Mouse (Mus musculus): Measurements from ENCODE around the gene Myoz1. TPM values are rescaled to one million over a fixed set of nuclear protein-coding genes. Genes with fewer than 3 reads are reported as not detected.
"Not testable (repeated sequence)": the region's sequence is repeated elsewhere in the genome, so short reads cannot be mapped to it uniquely, and the experiment has no call there.

Gene Myoz1
- polyA plus RNA-seq, 1 experiment = not detected

DNA sequence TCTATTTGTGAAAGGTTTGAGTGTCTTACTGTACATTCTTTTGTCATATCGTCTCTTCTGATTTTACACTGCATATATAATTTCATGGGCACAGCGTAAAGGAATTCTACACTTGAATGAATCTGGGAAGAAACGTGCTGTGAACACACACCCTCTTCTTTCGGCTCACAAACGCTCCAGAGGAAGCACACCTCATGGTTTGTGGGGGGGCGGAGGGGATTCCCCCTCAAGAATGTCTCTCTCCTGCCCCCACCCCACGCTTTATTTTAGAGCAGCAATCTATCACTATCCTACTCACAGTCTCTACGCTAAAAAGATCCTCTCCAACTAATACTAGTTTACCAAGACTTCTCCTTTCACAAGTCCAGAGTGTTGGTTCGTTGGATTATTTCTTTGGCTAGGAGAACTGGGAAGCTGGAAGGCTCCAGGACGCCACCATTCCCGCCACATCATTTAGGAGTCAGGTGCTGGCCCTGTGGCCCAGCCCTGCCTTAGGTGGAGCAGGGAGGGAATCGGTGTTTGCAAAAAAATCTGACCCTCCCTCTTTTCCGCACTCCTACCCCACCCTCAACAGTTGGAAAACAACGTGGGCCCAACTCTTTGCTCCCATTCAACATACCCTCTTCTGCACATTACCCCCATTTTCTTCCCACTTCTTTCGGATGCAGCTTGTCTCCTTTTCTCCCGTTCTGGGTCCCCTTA is 16.3 kb downstream of the Myoz1 start:
- H3K4me3 ChIP-seq (ENCODE audit: low read depth, low read length) = peak overlapping the region; percentile 94
- H3K27ac ChIP-seq (ENCODE audit: insufficient read depth, low read length) = peak overlapping the region; percentile 67
- H3K9me3 ChIP-seq (replicated peaks; ENCODE audit: control insufficient read depth, insufficient read depth, low read length, poor library complexity, severe bottlenecking) = no peaks in the 10 kb centered on the region
- H3K36me3 ChIP-seq (ENCODE audit: control insufficient read depth, insufficient read depth, low read length, poor library complexity, severe bottlenecking) = no peaks in the 10 kb centered on the region
- H3K9ac ChIP-seq (ENCODE audit: low read depth, poor library complexity, severe bottlenecking) = peak overlapping the region; percentile 97
- peak; percentile 36; the same call in 1 of the 2 replicates for TF ChIP-seq EP300 (IDR thresholded peaks at IDR 0.05; ENCODE audit: insufficient read depth, low read depth, low read length)
- no peak for TF ChIP-seq CTCF (IDR thresholded peaks at IDR 0.05; ENCODE audit: low read depth, low read length)
- H3K4me1 ChIP-seq (ENCODE audit: control insufficient read depth, insufficient read depth, low read length) = no peaks in the 10 kb centered on the region
- no peaks in the 10 kb centered on the region for H3K27me3 ChIP-seq (ENCODE audit: control insufficient read depth, insufficient read depth, low read length, poor library complexity, severe bottlenecking)

DNA sequence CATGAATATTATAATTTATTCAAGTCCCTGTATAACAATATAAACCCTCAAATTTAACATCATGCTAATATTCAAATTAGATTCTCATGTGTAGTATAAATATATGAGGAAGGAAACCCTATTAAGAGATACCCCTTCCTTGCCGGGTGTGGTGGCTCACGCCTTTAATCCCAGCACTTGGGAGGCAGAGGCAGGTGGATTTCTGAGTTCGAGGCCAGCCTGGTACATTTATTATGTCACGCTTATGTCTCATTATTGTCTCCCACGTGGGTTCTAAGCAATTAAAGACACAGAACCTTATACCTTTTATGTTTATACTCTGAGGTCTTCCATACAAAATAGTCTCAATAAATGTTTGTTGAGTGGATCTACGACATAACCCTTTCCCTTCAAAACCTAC is 17.6 kb downstream of the Myoz1 start:
- Histone ChIP-seq H3K4me1 (ENCODE audit: control insufficient read depth, insufficient read depth, low read length) (no peaks in the 10 kb centered on the region), H3K9me3 (replicated peaks; ENCODE audit: control insufficient read depth, insufficient read depth, low read length, poor library complexity, severe bottlenecking) (no peaks in the 10 kb centered on the region), H3K4me3 (ENCODE audit: low read depth, low read length) (no peak overlapping the region), H3K36me3 (ENCODE audit: control insufficient read depth, insufficient read depth, low read length, poor library complexity, severe bottlenecking) (no peaks in the 10 kb centered on the region), H3K9ac (ENCODE audit: low read depth, poor library complexity, severe bottlenecking) (no peak overlapping the region), H3K27me3 (ENCODE audit: control insufficient read depth, insufficient read depth, low read length, poor library complexity, severe bottlenecking) (no peaks in the 10 kb centered on the region), H3K27ac (ENCODE audit: insufficient read depth, low read length) (no peak overlapping the region)
- no peak for TF ChIP-seq EP300 (IDR thresholded peaks at IDR 0.05; ENCODE audit: insufficient read depth, low read depth, low read length)

DNA sequence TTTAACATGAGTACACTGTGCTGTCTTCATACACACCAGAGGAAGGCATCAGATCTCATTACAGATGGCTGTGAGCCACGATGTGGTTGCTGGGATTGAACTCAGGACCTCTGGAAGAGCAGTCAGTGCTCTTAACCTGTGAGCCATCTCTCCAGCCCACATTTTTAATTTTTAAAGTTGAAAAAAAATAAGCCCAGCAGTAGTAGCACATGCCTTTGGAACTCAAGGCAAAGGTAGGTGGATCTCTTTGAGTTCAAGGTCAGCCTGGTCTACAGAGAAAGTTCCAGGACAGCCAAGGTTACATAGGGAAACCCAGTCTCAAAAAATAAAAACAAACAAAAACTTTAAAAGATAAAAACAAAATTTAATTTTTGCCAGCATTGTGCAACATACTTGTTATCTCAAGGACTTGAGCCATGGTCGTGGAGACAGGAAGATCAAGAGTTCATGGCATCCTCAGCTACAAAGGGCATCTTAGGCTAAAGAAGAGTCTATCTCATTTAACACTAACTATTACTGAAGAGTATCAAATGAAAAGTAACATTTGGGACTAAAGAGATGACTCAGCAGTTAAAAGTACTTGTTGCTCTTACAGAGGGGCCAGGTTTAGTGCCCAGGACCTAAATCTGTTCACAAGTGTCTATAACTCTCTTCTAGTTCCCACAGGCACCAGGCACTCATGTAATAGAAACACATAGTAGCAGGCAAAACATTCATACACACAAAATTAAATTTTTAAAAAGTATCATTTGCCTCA is 18.3 kb downstream of the Myoz1 start:
- H3K9me3 ChIP-seq (replicated peaks; ENCODE audit: control insufficient read depth, insufficient read depth, low read length, poor library complexity, severe bottlenecking) = no peaks in the 10 kb centered on the region
- no peak overlapping the region for H3K9ac ChIP-seq (ENCODE audit: low read depth, poor library complexity, severe bottlenecking)
- H3K36me3 ChIP-seq (ENCODE audit: control insufficient read depth, insufficient read depth, low read length, poor library complexity, severe bottlenecking) = no peaks in the 10 kb centered on the region
- TF ChIP-seq POLR2A (IDR thresholded peaks at IDR 0.05; ENCODE audit: insufficient read depth, low read length) = no peak
- TF ChIP-seq CTCF (IDR thresholded peaks at IDR 0.05; ENCODE audit: low read depth, low read length) = no peak
- no peak for TF ChIP-seq EP300 (IDR thresholded peaks at IDR 0.05; ENCODE audit: insufficient read depth, low read depth, low read length)
- H3K4me1 ChIP-seq (ENCODE audit: control insufficient read depth, insufficient read depth, low read length) = no peaks in the 10 kb centered on the region
- no peaks in the 10 kb centered on the region for H3K27me3 ChIP-seq (ENCODE audit: control insufficient read depth, insufficient read depth, low read length, poor library complexity, severe bottlenecking)
- H3K4me3 ChIP-seq (ENCODE audit: low read depth, low read length) = no peak overlapping the region
- H3K27ac ChIP-seq (ENCODE audit: insufficient read depth, low read length) = no peak overlapping the region

DNA sequence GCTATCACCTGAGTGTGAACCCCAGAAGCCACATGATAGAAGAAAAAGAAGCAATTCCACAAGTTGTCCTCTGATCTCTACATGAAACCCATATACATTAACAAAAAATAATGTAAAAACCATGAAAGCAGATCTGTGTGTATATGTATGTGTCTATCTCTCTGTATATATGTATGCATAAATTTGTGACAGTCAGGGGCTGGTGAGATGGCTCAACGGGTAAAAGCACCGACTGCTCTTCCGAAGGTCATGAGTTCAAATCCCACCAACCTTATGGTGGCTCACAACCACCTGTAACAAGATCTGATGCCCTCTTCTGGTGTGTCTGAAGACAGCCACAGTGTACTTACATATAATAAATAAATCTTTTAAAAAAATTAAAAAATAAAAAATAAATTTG is 19.4 kb downstream of the Myoz1 start:
- not testable (repeated sequence) for H3K27ac ChIP-seq (ENCODE audit: insufficient read depth, low read length); H3K9me3 ChIP-seq (replicated peaks; ENCODE audit: control insufficient read depth, insufficient read depth, low read length, poor library complexity, severe bottlenecking); H3K9ac ChIP-seq (ENCODE audit: low read depth, poor library complexity, severe bottlenecking); H3K4me3 ChIP-seq (ENCODE audit: low read depth, low read length); H3K27me3 ChIP-seq (ENCODE audit: control insufficient read depth, insufficient read depth, low read length, poor library complexity, severe bottlenecking); H3K36me3 ChIP-seq (ENCODE audit: control insufficient read depth, insufficient read depth, low read length, poor library complexity, severe bottlenecking); H3K4me1 ChIP-seq (ENCODE audit: control insufficient read depth, insufficient read depth, low read length)

DNA sequence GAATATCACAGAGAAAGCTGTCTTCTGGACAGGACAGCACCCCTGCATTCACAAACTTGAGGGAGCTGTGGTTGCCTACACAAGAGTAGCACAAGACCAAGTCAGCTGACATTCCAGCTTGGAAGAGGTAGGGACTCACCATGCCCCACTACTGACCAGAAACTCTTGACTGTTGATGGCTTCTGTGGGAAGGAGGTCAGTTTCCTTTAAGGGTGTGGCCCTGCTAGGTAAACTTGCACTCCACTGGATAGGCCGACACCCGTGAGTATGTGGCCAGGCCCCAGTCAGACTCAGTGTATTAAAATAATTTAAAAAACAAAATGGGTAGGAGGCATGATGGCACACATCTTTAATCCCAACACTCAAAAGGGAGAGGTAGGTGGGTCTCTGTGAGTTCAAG is 20.8 kb downstream of the Myoz1 start:
- H3K9me3 ChIP-seq (replicated peaks; ENCODE audit: control insufficient read depth, insufficient read depth, low read length, poor library complexity, severe bottlenecking) = no peaks in the 10 kb centered on the region
- no peak overlapping the region for H3K4me3 ChIP-seq (ENCODE audit: low read depth, low read length)
- TF ChIP-seq POLR2A (IDR thresholded peaks at IDR 0.05; ENCODE audit: insufficient read depth, low read length) (no peak), EP300 (IDR thresholded peaks at IDR 0.05; ENCODE audit: insufficient read depth, low read depth, low read length) (no peak), CTCF (IDR thresholded peaks at IDR 0.05; ENCODE audit: low read depth, low read length) (no peak)
- no peak overlapping the region for H3K9ac ChIP-seq (ENCODE audit: low read depth, poor library complexity, severe bottlenecking)
- H3K27ac ChIP-seq (ENCODE audit: insufficient read depth, low read length) = no peak overlapping the region
- H3K27me3 ChIP-seq (ENCODE audit: control insufficient read depth, insufficient read depth, low read length, poor library complexity, severe bottlenecking) = no peaks in the 10 kb centered on the region
- H3K36me3 ChIP-seq (ENCODE audit: control insufficient read depth, insufficient read depth, low read length, poor library complexity, severe bottlenecking) = no peaks in the 10 kb centered on the region
- no peaks in the 10 kb centered on the region for H3K4me1 ChIP-seq (ENCODE audit: control insufficient read depth, insufficient read depth, low read length)

DNA sequence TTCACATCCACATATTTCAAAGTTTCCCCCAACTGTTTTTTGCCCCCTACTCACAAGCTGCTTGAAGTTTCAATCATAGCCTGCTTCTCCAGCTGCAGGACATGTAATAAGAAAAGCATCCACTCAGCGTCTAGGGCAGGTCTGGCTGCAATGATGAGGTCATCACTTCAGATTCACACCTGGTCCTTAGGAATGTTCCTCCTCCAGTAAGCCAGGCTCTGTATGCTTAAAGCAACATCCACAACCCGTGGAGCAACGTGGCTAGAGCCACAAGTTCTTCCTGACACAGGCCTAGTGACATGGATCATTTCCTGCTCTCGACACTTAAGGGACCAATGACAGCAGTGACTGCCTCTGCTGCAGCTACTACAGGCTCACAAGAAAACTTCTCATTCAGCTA is 25.1 kb downstream of the Myoz1 start:
- no peaks in the 10 kb centered on the region for H3K36me3 ChIP-seq (ENCODE audit: control insufficient read depth, insufficient read depth, low read length, poor library complexity, severe bottlenecking)
- no peak overlapping the region for H3K9ac ChIP-seq (ENCODE audit: low read depth, poor library complexity, severe bottlenecking)
- H3K27ac ChIP-seq (ENCODE audit: insufficient read depth, low read length) = no peak overlapping the region
- no peak for TF ChIP-seq EP300 (IDR thresholded peaks at IDR 0.05; ENCODE audit: insufficient read depth, low read depth, low read length)
- no peak for TF ChIP-seq POLR2A (IDR thresholded peaks at IDR 0.05; ENCODE audit: insufficient read depth, low read length)
- no peak for TF ChIP-seq CTCF (IDR thresholded peaks at IDR 0.05; ENCODE audit: low read depth, low read length)
- H3K27me3 ChIP-seq (ENCODE audit: control insufficient read depth, insufficient read depth, low read length, poor library complexity, severe bottlenecking) = no peaks in the 10 kb centered on the region
- H3K4me3 ChIP-seq (ENCODE audit: low read depth, low read length) = no peak overlapping the region
- no peaks in the 10 kb centered on the region for H3K4me1 ChIP-seq (ENCODE audit: control insufficient read depth, insufficient read depth, low read length)
- H3K9me3 ChIP-seq (replicated peaks; ENCODE audit: control insufficient read depth, insufficient read depth, low read length, poor library complexity, severe bottlenecking) = no peaks in the 10 kb centered on the region
